Mouse (Mus musculus) limb, embryonic 13.5 days (tissue): Measurements from ENCODE around the gene Cmtm5. TPM values are rescaled to one million over a fixed set of nuclear protein-coding genes. Genes with fewer than 3 reads are reported as not detected.
"Not testable (repeated sequence)": the region's sequence is repeated elsewhere in the genome, so short reads cannot be mapped to it uniquely, and the experiment has no call there.

ENCODE experiments used
- ATAC-seq: fragments of 200-750 bp; cut with Nextera tagmentation; 2 replicates; pipeline ENCODE4 v1.8.0; 2017; ENCODE audit warnings: low read depth, moderate number of reproducible peaks, moderate TSS enrichment; ENCODE audit not compliant: low FRiP score
- H3K27ac ChIP-seq: fragments of 300-500 bp; sonication (generic); 2 replicates; pipeline ENCODE4 v1.5.1; 2015; ENCODE audit warnings: inconsistent platforms, mild to moderate bottlenecking, moderate library complexity
- H3K27me3 ChIP-seq: fragments of 300-500 bp; sonication (generic); 2 replicates; pipeline ENCODE4 v1.6.1; 2015; ENCODE audit warnings: mild to moderate bottlenecking, inconsistent platforms
- H3K36me3 ChIP-seq: fragments of 300-500 bp; sonication (generic); 2 replicates; pipeline ENCODE4 v1.6.1; 2015; ENCODE audit warnings: inconsistent platforms, mild to moderate bottlenecking, moderate library complexity
- H3K4me1 ChIP-seq: fragments of 300-500 bp; sonication (generic); 2 replicates; pipeline ENCODE4 v1.6.1; 2015; ENCODE audit warnings: inconsistent platforms
- H3K4me2 ChIP-seq: fragments of 300-500 bp; sonication (generic); replicated peaks from 2 replicates; pipeline ENCODE4 v1.6.1; 2015; ENCODE audit warnings: inconsistent platforms, mild to moderate bottlenecking, moderate library complexity
- H3K4me3 ChIP-seq: fragments of 300-500 bp; sonication (generic); 2 replicates; pipeline ENCODE4 v1.5.1; 2015; ENCODE audit warnings: moderate library complexity, mild to moderate bottlenecking, inconsistent platforms
- H3K9ac ChIP-seq: fragments of 300-500 bp; sonication (generic); 2 replicates; pipeline ENCODE4 v1.6.1; 2015; ENCODE audit warnings: mild to moderate bottlenecking, inconsistent platforms
- H3K9me3 ChIP-seq: fragments of 300-500 bp; sonication (generic); 2 replicates; pipeline ENCODE4 v1.6.1; 2016; ENCODE audit warnings: inconsistent platforms
- WGBS: fragments of 180-500 bp; shearing (Covaris S2); methylation state at CpG from one replicate; pipeline ENCODE4 v1.1.7; 2015; 5-methylcytosine and 5-hydroxymethylcytosine counted together
- polyA plus RNA-seq: library from polyadenylated mRNA; unstranded; fragments of >200 nt; fragmentation: Nextera tagmentation; extraction: Ambion mirVana; gene quantifications from 2 replicates; pipeline ENCODE4 v1.2.1, GENCODE M21; 2015

The Cmtm5 gene
- polyA plus RNA-seq, 1 experiment from 2014 or later: 17.6 TPM

DNA sequence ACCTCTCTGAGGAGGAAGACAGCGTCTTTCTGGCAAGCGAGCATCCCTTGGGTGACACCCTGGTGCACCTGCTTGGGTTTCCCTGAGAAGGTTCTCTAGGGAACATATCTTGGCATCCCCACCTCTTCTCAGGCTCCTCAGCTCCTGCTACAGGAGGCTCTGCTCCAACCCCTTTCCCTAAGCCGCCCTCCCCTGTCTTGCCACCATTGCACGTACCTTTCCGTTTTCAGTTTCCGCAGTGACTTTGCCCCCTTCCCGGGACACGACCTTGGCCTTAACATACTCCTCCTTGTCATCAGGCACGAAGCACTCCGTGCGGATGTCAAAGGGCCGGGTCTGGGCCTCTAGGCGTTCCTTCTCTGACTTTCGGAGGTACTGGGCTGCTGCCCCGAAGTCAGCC is 29.0 kb downstream of the Cmtm5 start:
- Histone ChIP-seq H3K4me2 (no peak overlapping the region), H3K27ac (no peak overlapping the region), H3K27me3 (peaks cover 7% of the 10 kb centered on the region; the same call in 1 of the 2 replicates), H3K9me3 (no peaks in the 10 kb centered on the region), H3K4me1 (peaks cover 10% of the 10 kb centered on the region; the same call in 1 of the 2 replicates), H3K4me3 (no peak overlapping the region), H3K9ac (no peak overlapping the region), H3K36me3 (no peaks in the 10 kb centered on the region)
- WGBS: 79% methylated on average over 15 of the region's 15 CpGs
- ATAC-seq: no peak

DNA sequence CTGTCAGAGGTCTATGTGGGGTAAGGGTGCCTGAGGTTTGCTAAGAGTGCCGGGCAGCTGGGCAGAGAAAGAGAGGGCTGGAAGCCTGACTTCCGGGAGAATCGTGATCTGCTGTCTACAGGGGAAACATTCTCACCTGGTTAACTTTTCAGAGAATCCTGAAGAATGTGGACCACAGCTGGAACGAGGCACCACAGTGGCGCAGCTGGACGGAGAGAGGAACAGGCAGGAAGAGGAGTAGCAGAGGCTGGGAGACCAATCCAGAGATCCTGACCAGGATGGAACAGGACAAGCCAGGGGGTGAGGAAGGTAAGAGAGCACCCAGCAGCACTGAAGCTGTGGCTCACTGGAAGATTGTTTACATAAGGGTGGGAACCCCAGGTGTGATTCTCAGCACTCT is 29.6 kb downstream of the Cmtm5 start:
- H3K36me3 ChIP-seq: no peaks in the 10 kb centered on the region
- no peak overlapping the region for H3K27ac ChIP-seq
- ATAC-seq: no peak
- H3K4me3 ChIP-seq: no peak overlapping the region
- no peak overlapping the region for H3K4me2 ChIP-seq
- H3K9me3 ChIP-seq: no peaks in the 10 kb centered on the region
- H3K9ac ChIP-seq: no peak overlapping the region
- H3K4me1 ChIP-seq: peaks cover 10% of the 10 kb centered on the region; the same call in 1 of the 2 replicates
- WGBS: 51% methylated on average over 6 of the region's 6 CpGs
- H3K27me3 ChIP-seq: peaks cover 7% of the 10 kb centered on the region; the same call in 1 of the 2 replicates

DNA sequence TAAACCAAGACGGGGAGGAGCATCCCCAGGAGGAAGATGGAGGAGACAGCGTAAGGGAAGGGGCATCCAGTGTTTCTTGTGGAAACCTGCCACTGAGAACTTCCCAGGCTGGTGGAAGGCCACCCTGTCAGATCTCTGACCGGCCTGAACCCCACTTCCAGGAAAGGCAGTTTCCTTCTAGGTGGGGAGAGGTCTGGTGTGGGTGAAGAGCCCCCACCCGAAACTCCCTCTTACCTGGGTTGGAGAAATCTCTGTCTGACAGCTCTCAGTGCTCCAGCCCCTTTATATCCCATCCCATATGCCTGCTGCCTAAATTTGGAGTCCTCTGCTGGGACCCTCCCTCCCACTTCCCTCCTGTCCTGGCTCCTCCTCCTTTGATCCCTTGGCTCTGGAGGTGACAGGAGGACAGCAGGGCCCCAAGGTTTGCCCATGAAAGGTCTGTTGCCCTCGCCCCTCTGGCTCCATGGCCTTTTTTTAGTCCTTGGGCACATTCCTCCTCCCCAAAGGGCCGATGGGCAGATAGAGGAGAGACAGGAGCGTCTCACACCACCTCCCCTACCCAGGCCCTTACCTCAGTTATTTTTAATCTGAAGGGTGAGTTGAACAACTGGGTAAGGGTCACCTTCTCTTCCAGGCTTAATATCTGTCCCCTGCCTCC is 30.4 kb downstream of the Cmtm5 start, which contains the start of gene Myh6:
Gene Myh6, minus strand, starts transcription at position 608 of the 658 bp plus-strand sequence.
- H3K4me1 ChIP-seq: peaks cover 10% of the 10 kb centered on the region; the same call in 1 of the 2 replicates
- 62% methylated on average over 7 of the region's 7 CpGs for WGBS
- no peak within 1 kb of the TSS for H3K4me2 ChIP-seq
- H3K36me3 ChIP-seq: no peaks in the 10 kb centered on the region
- no peak within 1 kb of the TSS for H3K4me3 ChIP-seq
- no peak for ATAC-seq
- no peak within 1 kb of the TSS for H3K27ac ChIP-seq
- no peak within 1 kb of the TSS for H3K9ac ChIP-seq
- H3K27me3 ChIP-seq: peaks cover 7% of the 10 kb centered on the region; the same call in 1 of the 2 replicates
- H3K9me3 ChIP-seq: no peaks in the 10 kb centered on the region

DNA sequence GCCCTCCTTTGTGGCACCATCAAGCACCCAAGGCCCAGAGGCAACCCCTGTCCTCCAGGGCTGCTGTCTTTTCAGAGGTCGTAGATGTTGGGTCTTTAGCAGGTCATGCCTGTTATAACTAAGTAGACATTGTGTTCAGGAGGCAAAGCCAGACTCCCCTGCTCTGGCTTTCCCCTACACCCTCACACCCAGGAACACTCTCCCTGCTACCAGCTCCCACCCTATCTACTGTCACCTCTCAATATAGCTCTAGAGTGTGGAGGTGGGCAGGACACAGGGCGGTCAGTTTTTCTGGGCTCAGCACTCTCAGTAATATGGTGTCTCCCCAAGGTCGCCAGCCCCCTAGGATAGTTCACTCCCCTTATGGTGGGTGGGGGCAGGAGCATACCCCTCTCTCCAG is 31.8 kb downstream of the Cmtm5 start:
- Histone ChIP-seq H3K27me3 (peaks cover 7% of the 10 kb centered on the region; the same call in 1 of the 2 replicates), H3K4me3 (no peak overlapping the region), H3K27ac (no peak overlapping the region), H3K4me1 (peaks cover 10% of the 10 kb centered on the region; the same call in 1 of the 2 replicates), H3K36me3 (no peaks in the 10 kb centered on the region), H3K9me3 (no peaks in the 10 kb centered on the region), H3K4me2 (no peak overlapping the region), H3K9ac (no peak overlapping the region)
- no peak for ATAC-seq
- WGBS: 80% methylated on average over 3 of the region's 3 CpGs

DNA sequence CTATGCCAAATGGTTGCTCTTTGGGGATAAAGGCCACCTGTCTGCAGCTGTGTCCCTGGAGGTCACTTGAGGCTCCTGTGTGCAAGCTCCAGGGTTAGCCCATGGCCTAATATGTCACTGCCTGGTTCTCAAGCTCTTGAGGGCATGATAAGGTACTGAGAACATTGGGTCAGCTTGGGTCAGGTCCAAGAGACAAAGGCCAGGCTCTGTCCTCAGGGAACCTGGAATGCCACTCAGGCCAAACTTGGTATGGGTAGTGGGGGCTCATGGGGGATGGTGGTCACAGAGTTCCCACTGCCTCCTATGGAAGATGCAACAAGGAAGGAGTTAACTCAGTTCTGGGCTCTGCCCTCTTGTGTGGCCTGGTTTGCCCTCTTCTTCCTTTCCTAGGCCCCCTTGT is 32.3 kb downstream of the Cmtm5 start:
- Histone ChIP-seq H3K27ac (no peak overlapping the region), H3K36me3 (no peaks in the 10 kb centered on the region), H3K9me3 (no peaks in the 10 kb centered on the region), H3K4me2 (no peak overlapping the region), H3K27me3 (peaks cover 7% of the 10 kb centered on the region; the same call in 1 of the 2 replicates), H3K4me1 (peaks cover 10% of the 10 kb centered on the region; the same call in 1 of the 2 replicates), H3K9ac (no peak overlapping the region), H3K4me3 (no peak overlapping the region)
- ATAC-seq: no peak

DNA sequence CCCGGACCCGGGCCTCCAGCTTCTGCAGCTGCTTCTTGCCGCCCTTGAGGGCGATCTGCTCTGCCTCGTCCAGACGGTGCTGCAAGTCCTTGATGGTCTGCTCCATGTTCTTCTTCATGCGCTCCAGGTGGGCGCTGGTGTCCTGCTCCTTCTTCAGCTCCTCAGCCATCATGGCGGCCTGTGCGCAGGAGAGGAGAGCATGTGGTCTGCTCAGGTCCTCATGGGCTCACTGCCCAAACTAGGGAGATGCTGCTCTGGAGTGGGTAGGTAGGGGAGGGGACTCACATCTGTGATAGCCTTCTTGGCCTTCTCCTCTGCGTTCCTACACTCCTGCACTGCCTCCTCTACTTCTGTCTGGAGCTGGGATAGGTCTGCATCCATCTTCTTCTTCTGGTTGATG is 36.7 kb downstream of the Cmtm5 start:
- not testable (repeated sequence) for H3K9ac ChIP-seq, H3K4me1 ChIP-seq, H3K4me2 ChIP-seq, H3K9me3 ChIP-seq, H3K4me3 ChIP-seq, H3K27me3 ChIP-seq, H3K36me3 ChIP-seq, H3K27ac ChIP-seq, ATAC-seq
- WGBS: 90% methylated on average over 11 of the region's 11 CpGs

DNA sequence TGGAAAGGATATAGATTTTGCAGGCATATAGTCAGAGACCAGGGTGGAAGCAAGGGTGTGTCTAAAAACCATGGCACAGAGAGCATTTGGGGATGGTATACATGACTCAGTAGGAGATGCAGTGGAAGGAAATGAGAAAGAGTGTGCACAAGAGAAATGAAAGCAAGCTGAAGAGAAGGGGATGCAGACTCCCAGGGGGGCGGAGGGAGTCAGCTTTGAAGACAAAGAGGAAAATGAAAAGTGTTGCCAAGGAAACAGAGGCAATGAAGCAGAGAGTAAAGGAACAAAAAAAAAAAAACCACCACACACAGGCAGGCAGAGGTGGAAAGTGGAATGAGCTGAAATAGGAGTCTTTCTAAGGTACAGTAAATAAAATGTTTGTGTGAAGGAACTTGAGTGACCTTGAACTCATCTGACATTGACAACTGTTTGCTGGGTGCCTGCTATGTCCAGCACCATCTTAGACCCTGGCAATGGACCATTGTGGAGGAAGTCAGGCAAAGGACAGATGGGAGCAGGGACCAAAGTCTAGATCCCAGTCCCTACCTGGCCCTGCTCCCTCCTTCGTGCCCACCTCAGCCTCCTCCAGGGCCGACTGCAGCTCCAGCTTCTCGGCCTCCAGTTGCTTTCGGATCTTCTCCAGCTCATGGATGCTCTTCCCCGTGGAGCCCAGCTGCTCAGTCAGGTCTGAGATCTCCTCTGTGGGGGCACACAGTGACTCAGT is 38.2 kb downstream of the Cmtm5 start:
- no peaks in the 10 kb centered on the region for H3K4me1 ChIP-seq
- no peaks in the 10 kb centered on the region for H3K9me3 ChIP-seq
- 76% methylated on average over 6 of the region's 6 CpGs for WGBS
- no peak for ATAC-seq
- H3K4me3 ChIP-seq: no peak overlapping the region
- peaks cover 2% of the 10 kb centered on the region; the same call in 1 of the 2 replicates for H3K27me3 ChIP-seq
- no peaks in the 10 kb centered on the region for H3K36me3 ChIP-seq
- no peak overlapping the region for H3K27ac ChIP-seq
- no peak overlapping the region for H3K4me2 ChIP-seq
- H3K9ac ChIP-seq: no peak overlapping the region

DNA sequence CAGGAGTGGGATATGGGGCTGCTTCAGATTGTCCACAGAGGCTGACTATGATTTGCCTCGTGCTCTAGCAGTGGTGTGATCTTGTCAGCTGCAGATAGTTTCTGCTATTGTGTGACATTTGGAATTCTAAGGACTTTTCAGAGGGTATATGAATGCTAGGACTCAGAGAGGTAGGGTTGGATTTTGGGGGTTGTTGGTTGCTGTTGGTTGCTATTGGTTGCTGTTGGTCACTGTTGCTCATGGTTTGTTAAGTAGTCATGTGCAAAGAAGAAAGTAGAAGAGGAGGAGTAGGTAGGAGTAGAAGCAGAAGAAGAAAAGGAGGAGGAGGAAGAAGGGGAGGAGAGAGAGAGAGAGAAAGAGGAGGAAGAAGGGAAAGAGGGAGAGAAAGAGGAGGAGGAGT is 40.6 kb downstream of the Cmtm5 start, which contains the start of gene Gm17428:
Gene Gm17428, plus strand, starts transcription at position 301 of the 400 bp plus-strand sequence.
- Histone ChIP-seq H3K9me3 (no peaks in the 10 kb centered on the region), H3K4me1 (no peaks in the 10 kb centered on the region), H3K36me3 (no peaks in the 10 kb centered on the region), H3K4me3 (no peak within 1 kb of the TSS), H3K4me2 (no peak within 1 kb of the TSS), H3K27me3 (peaks cover 2% of the 10 kb centered on the region; the same call in 1 of the 2 replicates), H3K27ac (no peak within 1 kb of the TSS), H3K9ac (no peak within 1 kb of the TSS)
- WGBS: 78% methylated on average over 1 of the region's 1 CpGs
- no peak for ATAC-seq

DNA sequence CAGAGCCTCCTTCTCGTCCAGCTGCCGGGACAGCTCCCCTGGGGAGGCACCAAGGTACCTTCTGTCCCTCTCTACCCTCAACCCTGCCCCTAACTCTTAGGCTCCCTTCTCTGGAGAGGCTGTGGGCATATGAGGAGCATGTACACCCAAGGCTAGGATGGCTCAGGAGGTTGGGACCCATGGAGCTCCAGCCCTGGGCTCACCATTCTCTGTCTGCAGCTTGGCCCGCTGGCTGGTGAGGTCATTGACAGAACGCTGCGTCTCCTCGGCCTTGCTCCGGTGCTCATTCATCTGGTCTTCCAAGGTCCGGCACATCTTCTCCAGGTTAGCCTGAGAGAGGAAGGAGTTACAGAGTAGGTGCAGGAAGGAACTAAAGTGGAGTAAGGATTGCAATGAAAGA is 42.6 kb downstream of the Cmtm5 start:
- Histone ChIP-seq H3K9ac (no peak overlapping the region), H3K4me2 (no peak overlapping the region), H3K36me3 (no peaks in the 10 kb centered on the region), H3K27me3 (peaks cover 2% of the 10 kb centered on the region; the same call in 1 of the 2 replicates), H3K27ac (no peak overlapping the region), H3K4me3 (no peak overlapping the region), H3K4me1 (no peaks in the 10 kb centered on the region), H3K9me3 (no peaks in the 10 kb centered on the region)
- ATAC-seq: no peak
- 85% methylated on average over 8 of the region's 8 CpGs for WGBS

DNA sequence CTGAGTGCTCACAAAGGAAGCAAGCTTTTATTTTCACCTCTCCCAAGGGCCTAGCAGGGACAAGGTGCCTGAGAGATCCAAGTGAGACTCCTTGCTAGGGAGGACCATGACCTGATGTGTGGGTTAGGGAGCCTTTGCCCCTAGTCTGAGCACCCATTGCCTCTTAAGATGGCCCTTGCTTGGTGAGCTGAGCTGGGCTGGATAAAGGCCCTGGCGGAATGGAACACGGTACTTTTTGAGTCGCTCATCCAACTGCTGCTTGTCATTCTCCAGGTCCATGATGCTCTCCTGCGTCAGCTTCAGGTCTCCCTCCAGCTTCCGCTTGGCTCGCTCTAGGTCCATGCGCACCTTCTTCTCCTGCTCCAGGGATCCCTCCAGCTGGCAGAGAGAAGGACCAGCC is 45.9 kb downstream of the Cmtm5 start:
- Histone ChIP-seq H3K9me3 (no peaks in the 10 kb centered on the region), H3K4me1 (no peaks in the 10 kb centered on the region), H3K4me2 (no peak overlapping the region), H3K36me3 (no peaks in the 10 kb centered on the region), H3K9ac (no peak overlapping the region), H3K4me3 (no peak overlapping the region), H3K27me3 (no peaks in the 10 kb centered on the region; the same call in 1 of the 2 replicates), H3K27ac (no peak overlapping the region)
- ATAC-seq: no peak
- WGBS: 92% methylated on average over 7 of the region's 7 CpGs

DNA sequence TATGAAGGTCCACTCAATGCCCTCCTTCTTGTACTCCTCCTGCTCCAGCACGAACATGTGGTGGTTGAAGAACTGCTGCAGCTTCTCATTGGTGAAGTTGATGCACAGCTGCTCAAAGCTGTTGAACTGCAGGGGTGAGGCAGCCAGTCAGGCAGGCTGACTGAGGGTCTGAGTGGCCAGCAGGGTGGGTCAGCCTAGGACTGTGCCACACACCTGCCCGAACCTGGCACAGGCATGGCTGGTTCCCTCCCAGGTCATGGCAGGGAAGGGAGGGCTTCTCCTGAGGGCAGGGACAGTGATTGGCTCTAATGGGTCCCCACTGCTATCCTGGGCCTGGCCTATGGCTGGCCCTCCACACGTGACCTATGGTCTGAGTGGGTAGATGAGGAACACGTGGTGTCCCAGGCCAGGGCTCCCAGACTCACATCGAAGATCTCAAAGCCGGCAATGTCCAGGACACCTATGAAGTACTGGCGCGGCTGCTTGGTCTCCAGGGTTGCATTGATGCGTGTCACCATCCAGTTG is 52.4 kb downstream of the Cmtm5 start:
- not testable (repeated sequence) for H3K4me3 ChIP-seq, ATAC-seq, H3K9me3 ChIP-seq, H3K36me3 ChIP-seq, H3K4me1 ChIP-seq, H3K27me3 ChIP-seq, H3K27ac ChIP-seq, H3K9ac ChIP-seq, H3K4me2 ChIP-seq
- WGBS: 95% methylated on average over 9 of the region's 9 CpGs
